Mouse (Mus musculus): ENCODE measurements around the gene Nlrp4f.

The Nlrp4f gene

DNA sequence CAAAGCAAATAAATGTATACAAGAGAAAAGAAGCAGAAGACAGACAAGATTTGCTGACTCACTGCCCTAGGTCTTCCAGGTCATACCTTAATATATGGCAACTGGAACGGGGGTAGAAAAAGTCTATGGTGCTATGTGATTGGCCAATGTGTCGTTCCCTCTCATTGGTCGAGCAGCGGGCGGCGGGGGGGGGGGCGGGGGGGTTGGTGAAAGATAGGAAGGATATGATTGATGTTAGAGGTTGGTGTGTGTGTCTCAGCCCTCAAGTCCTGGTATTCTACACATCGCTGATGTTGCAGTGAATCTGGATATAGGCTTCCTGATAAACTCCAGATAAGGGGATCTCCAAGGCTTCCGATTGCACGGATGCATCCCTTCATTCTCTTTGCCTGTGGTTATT, at the start of gene Nlrp4f:
Gene Nlrp4f, minus strand, starts transcription at position 101 of the 400 bp plus-strand sequence.
- DNase-seq (ENCODE audit: low read depth, low spot score): no peak

DNA sequence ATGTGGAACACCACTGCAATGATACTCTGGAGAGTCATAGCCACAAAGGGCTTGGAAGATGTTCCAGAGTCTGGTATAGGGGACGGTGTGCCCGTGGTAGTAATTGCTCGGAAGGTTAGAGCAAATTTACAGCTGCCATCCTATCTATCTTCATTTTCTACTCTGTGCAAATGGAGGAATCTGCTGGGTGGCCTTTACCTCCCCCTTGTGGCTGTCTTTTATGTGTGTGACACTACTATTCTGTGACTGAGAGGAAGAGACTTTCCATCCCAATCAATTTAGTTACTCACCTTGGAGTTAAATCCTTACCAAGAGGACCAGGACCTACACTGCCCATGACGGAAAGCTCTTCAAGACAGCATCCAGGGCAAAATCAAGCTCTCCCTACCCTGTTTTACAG, 37.5 kb upstream of the Nlrp4f start:
- DNase-seq (ENCODE audit: low read depth, low spot score): no peak

DNA sequence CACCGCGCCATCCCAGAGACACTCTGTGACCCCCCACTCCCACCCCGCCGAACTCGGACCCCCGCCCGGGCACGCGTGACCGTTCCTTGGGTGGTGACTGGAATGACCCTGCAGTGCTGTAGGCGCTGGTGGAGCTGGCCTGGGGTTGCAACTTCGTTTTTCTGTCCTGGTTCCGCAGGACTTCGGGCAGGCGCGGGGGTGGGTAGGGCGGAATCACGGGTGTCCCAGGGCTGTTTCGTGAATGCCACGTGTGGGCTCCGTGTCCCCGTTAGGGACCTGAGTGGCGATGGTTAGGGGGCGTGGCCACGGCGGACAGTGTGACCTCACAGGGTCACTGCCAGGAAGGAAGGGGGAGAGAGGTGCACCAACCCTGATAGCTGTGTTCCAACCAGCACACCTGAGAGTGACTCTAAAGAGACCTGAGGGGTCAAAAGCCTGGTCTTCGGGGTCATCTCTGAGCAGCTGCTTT, 36.6 kb upstream of the Nlrp4f start:
- no peak for DNase-seq (ENCODE audit: low read depth, low spot score)

DNA sequence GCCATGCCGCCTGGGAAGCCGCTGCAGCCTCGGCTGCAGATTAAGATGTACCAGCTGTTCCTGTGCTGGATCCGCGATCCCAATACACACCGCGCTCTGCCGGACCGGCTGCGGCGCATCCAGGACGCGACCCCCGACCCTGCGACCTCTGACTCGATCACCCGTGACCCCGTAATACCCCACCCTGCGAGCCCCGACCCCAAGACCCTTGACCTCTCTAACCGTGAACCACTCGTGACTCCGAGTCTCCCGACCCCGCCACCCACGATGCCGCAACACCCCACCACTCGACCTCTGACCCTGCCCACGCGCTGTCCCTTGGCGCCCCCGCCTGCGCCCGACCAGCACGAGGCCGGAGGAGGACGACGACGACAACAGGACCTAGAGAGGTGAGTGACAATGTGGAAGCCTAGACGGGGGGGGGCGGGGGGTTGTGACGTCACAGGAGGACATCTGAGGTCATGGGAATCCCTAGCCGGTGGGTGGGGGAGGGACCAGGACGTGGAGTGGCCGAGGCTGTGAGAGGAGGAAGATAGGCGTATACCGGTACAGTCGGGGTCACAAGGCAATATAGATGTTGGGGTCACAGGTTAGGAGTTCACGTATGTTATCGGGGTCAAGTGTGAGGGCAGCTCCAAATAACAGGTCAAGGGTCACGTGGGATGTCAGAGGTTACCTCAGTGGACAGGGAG, 36.0 kb upstream of the Nlrp4f start:
- DNase-seq (ENCODE audit: low read depth, low spot score): no peak

DNA sequence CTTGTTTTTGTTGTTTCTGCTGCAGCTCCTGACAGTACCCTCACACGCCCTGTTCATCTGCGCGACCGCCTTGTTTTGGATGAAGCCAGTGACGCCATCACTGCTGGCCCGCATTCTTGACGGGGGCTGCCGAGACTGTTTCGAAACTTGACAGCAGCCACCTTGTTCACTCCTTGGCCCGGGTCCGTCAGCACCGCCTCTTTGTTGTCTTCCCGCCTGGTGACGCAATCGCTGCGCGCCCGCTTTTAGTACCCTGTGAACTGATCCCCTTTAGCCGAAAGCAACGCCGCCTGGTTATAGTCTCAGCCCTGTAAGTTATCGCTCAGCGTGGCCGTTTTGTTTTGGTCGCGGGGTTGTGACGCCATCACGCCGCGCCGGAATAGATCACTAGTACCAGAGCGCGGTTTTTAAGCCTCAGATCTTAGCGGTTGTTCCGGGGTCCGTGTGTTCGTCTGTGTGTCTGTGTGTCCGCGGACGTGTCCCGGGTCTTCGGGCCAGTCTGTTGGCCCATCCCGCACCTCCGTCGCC, 35.4 kb upstream of the Nlrp4f start:
- peak; percentile 85 for DNase-seq (ENCODE audit: low read depth, low spot score)

DNA sequence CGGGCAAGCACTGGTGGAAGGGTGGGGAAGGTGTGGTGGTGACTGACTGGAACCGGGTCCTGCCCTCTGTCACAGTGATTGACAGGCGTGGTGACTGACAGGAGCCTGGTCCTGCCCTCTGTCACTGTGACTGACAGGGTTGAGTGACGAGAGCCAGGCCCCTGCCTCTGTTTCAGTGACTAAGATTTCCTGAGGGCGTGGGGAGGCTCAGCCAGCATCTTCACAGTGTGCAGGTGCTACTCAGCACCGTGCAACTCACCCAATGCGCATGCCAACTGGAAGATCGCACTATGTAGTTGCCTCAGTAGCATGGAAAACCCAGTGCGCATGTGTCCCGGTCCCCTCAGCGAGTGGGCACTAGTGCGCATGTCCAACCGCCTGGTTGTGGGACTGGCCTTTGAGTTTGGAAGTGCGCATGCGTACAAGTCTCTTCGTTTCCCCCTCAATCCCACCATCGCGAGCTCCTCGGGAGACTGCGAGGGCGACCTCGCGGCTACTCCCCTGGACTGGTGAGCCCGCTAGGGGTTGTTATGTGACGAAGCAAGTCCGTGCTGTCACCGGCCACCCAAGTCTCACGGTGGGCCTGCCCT, 34.8 kb upstream of the Nlrp4f start:
- peak; percentile 94 for DNase-seq (ENCODE audit: low read depth, low spot score)

DNA sequence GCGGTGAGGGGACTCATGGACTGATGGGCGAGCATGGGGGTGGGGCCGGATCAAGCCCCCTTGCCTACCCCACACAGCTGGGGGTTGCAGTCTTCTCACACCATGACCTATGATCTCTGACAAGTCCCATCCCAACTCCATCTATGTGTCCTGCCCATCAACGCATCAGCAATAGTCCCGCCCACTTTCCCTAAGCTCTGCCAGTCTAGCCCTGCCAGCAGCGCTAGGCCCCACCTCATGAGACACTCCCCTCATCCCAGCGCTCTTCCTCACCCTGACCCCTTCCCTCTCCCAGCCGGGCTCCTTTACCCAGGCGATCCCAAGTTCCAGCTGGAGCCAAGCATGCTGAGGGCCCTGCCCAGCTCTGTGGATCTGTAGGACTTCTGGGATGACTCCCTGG, 31.4 kb upstream of the Nlrp4f start:
- DNase-seq (ENCODE audit: low read depth, low spot score): no peak

DNA sequence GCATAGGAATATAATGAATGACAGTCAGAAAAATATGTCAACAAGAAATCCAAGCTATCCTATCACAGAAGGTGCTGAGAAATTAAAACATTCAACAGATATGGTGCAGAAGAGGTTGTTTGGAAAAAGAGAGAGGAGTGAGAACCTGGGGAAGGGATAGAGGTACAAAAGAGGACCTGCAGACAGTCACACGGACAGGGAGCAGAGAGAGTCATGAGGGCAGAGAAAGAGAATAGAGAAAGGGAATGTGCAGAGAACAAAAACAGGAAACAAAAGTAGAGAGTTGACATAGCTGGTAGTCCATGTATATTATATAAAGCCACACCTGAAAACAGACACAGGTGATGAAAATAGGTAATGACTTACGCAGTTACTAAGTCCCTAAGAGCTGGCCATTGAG, 20.9 kb upstream of the Nlrp4f start:
- DNase-seq (ENCODE audit: low read depth, low spot score): no peak

DNA sequence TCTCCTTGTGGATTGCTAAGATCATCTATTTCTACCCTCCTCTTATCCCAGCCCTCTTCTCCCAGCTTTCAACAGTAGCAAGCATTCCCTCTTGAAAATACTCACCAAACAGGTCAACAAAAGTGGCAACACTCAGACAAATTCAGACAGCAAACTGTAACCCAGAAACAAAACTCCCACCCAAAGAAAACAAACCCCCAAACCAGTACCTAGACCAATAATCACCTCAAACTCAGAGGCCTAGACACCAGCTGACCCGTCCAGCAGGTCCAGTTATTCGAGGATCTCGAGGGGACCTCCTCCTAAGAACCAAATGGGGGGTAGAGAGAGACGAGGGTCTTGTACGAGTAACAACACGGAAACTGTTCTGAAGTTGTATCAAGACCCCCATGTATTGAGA, 20.2 kb upstream of the Nlrp4f start:
- no peak for DNase-seq (ENCODE audit: low read depth, low spot score)

DNA sequence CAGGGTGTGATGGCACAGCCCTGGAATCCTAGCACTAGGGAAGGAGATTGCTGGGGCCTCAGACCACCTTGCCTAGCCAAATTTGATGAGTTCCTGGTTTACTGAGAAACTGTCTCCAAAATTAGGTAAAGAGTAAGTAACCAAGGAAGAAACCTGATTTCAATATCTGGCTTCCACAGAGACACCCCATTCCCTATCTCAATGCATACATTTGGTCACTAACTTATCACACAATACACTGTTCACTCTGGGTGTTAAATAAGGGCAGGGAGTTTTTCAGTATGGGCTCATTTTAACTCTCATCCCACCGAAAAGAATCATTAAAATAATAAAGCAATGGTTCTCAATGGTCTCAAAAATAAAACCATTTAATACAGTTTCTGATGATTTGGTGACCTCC, 5.1 kb downstream of the Nlrp4f start:
- DNase-seq (ENCODE audit: low read depth, low spot score): no peak

DNA sequence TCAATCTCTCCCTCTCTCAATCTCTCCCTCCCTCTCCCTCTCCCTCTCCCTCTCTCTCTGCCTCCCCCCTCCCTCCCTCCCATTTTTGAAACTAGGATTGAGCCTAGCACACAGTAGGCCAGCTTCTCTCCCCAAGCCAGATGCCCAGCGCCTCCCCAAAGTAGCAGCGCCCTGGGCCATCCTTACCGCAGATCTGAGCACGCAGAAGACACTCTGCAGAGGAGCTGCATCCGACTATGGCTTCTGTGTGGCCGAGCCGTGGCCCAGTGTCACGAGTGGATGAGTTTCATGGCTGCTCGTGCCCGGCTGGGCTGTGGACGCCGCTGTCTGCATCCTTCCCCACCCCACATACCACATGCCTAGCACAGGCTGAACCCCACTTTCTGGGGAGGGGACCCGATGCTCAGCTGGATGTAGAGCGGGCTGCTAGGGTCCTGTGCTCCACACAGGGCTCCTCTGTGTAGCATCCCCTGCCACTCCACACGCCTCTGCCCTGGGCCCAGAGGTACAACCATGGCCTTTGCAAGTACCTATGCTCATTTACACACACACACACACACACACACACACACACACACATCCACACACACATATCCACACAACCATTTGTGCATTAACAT, 29.2 kb downstream of the Nlrp4f start:
- no peak for DNase-seq (ENCODE audit: low read depth, low spot score)

DNA sequence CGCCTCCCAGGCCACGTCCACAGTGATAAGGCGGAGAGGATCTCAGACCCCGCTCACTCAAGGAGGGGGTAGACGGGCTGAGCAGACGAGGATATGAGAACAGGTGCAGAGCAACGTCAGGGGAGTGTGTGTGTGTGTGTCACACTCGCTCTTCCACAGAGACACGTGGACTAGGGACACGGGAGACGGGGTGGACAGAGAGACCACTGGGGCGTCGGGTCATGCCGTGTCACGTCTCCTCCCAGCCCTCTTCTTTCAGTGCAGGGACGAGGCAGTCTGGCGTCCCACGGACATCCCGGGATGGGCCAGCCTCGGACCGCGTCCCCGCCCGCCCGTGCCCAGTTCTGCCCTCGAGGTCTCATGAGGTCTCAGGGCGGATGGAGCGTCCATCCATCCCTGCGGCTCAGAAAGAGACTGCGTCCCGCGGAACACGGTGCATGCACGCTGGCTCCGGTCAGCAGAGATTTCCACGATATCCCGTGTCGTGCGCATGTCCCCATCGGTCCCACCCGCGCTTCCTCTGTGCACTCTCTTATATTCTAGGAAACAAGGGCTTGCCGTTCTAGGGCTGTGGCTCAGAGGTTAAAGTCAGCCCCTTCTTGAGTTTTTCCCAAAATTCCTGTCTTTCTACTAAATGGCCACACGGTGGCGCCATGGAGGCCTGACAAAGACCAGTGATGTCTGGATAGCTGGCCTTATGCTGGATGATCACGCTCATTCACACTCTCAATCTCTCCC, 29.9 kb downstream of the Nlrp4f start:
- peak; percentile 47 for DNase-seq (ENCODE audit: low read depth, low spot score)

DNA sequence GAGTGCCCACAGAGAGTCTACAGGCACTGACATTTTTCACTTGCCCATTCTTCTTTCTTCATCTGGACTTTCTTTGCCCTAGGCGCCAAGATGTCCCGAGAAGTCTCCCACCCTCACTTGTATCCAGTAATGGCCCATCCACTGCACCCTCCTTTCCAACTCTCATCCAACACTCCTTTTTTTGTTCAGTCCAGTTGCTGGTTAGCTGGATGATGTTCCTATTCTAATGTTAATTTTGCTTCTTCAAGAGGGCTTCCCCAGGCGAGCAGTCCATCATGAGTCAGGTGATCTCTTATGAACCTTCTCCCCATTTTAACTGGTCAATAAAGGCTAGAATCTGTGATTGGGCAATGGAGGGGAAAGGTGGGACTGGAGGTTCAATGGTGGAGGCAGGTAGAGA, 31.7 kb downstream of the Nlrp4f start:
- DNase-seq (ENCODE audit: low read depth, low spot score): no peak

DNA sequence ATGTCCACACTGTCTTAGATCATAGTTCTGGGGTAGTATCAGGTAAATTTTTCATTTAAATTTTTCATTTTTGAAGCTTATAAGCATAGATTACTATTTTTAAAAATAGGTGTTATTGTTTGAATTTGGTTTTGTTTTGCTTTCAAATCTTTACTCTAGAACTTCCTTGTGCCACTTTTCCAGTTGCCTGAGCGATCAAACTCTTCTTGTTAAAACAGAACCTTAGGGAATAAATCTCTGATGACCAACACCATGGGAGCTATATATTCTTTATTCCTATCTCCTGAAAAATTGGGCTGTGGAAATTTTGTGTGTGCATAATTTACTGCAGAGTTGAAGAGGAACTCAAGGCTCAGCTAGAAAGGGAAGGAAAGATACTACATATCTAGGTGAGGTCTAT, 55.8 kb downstream of the Nlrp4f start, which contains the start of gene Olfr466:
Gene Olfr466, plus strand, starts transcription at position 301 of the 400 bp plus-strand sequence.
- no peak for DNase-seq (ENCODE audit: low read depth, low spot score)

DNA sequence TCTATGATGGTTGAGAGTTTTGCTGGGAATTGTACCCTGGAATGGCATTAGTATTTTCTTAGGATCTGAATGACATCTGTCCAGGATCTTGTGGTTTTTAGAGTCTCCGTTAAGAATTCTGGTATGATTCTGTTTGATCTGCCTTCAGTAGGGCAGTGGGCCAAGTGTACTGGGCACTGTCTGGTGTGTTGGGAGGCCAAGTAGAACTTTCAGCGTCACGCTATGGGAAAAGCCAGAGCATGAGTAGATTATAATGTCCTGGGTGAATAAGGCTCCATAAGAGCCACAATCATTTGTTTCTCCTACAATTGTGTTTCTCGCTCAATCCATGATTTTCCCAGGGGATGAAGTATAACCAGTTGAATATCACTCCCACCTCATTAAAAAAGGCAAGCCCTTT, 68.0 kb downstream of the Nlrp4f start, which contains the start of gene Olfr465-ps1:
Gene Olfr465-ps1, plus strand, starts transcription at position 301 of the 400 bp plus-strand sequence.
- DNase-seq (ENCODE audit: low read depth, low spot score): no peak
